Mouse (Mus musculus): ENCODE measurements at regions not wholly inside any gene's neighbourhood (a gene's known extent, or its start where the extent isn't known, plus 50 kb on each side); places are given as distances from the start of the nearest gene placed in this dataset.

GRCm38 (mm10) chr13:5744949-5745348 lies 116.3 kb upstream of the Klf6 start:
- no peak overlapping the region for H3K27ac ChIP-seq
- no peaks in the 10 kb centered on the region for H3K9me3 ChIP-seq (ENCODE audit: low read length)
- no peak overlapping the region for H3K9ac ChIP-seq (replicated peaks; ENCODE audit: low read length)
- H3K4me3 ChIP-seq (ENCODE audit: low read length) = no peak overlapping the region
- no peak overlapping the region for H3K4me2 ChIP-seq (ENCODE audit: low read depth, low read length)
- WGBS = 81% methylated on average over 6 of the region's 6 CpGs
- ATAC-seq = no peak
- H3K4me1 ChIP-seq (ENCODE audit: insufficient read depth, low read length) = no peaks in the 10 kb centered on the region
- H3K27me3 ChIP-seq (ENCODE audit: insufficient read depth, low read length) = no peaks in the 10 kb centered on the region
- no peak for DNase-seq (ENCODE audit: low spot score)
- TF ChIP-seq CTCF (IDR thresholded peaks at IDR 0.05; ENCODE audit: low read depth) = no peak
- H3K36me3 ChIP-seq (ENCODE audit: insufficient read depth, low read length) = no peaks in the 10 kb centered on the region

- Histone ChIP-seq H3K4me2 (ENCODE audit: low read depth, low read length) (no peak overlapping the region), H3K27ac (no peak overlapping the region), H3K9ac (replicated peaks; ENCODE audit: low read length) (no peak overlapping the region), H3K4me1 (ENCODE audit: insufficient read depth, low read length) (no peaks in the 10 kb centered on the region), H3K9me3 (ENCODE audit: low read length) (no peaks in the 10 kb centered on the region), H3K27me3 (ENCODE audit: insufficient read depth, low read length) (no peaks in the 10 kb centered on the region), H3K36me3 (ENCODE audit: insufficient read depth, low read length) (no peaks in the 10 kb centered on the region), H3K4me3 (ENCODE audit: low read length) (no peak overlapping the region)
- 93% methylated on average over 3 of the region's 3 CpGs for WGBS
- no peak for TF ChIP-seq CTCF (IDR thresholded peaks at IDR 0.05; ENCODE audit: low read depth)
- DNase-seq (ENCODE audit: low spot score) (no peak), ATAC-seq (no peak)
Observed at GRCm38 (mm10) chr13:5757176-5757575, 104.1 kb upstream of the Klf6 start.

- no peaks in the 10 kb centered on the region for H3K4me1 ChIP-seq (ENCODE audit: insufficient read depth, low read length)
- DNase-seq (ENCODE audit: low spot score) (no peak), ATAC-seq (no peak)
- no peak overlapping the region for H3K4me3 ChIP-seq (ENCODE audit: low read length)
- H3K9me3 ChIP-seq (ENCODE audit: low read length) = no peaks in the 10 kb centered on the region
- H3K36me3 ChIP-seq (ENCODE audit: insufficient read depth, low read length) = no peaks in the 10 kb centered on the region
- H3K9ac ChIP-seq (replicated peaks; ENCODE audit: low read length) = no peak overlapping the region
- WGBS = 78% methylated on average over 1 of the region's 1 CpGs
- no peaks in the 10 kb centered on the region for H3K27me3 ChIP-seq (ENCODE audit: insufficient read depth, low read length)
- no peak for TF ChIP-seq CTCF (IDR thresholded peaks at IDR 0.05; ENCODE audit: low read depth)
- H3K4me2 ChIP-seq (ENCODE audit: low read depth, low read length) = no peak overlapping the region
- no peak overlapping the region for H3K27ac ChIP-seq
Observed at GRCm38 (mm10) chr13:5757963-5758362, 103.3 kb upstream of the Klf6 start.

GRCm38 (mm10) chr13:5760030-5760429 lies 101.3 kb upstream of the Klf6 start:
- Histone ChIP-seq H3K27ac (no peak overlapping the region), H3K27me3 (ENCODE audit: insufficient read depth, low read length) (no peaks in the 10 kb centered on the region), H3K4me3 (ENCODE audit: low read length) (no peak overlapping the region), H3K4me1 (ENCODE audit: insufficient read depth, low read length) (no peaks in the 10 kb centered on the region), H3K9me3 (ENCODE audit: low read length) (no peaks in the 10 kb centered on the region), H3K9ac (replicated peaks; ENCODE audit: low read length) (no peak overlapping the region), H3K36me3 (ENCODE audit: insufficient read depth, low read length) (no peaks in the 10 kb centered on the region), H3K4me2 (ENCODE audit: low read depth, low read length) (no peak overlapping the region)
- TF ChIP-seq CTCF (IDR thresholded peaks at IDR 0.05; ENCODE audit: low read depth) = no peak
- no peak for ATAC-seq
- no peak for DNase-seq (ENCODE audit: low spot score)

- H3K4me3 ChIP-seq (ENCODE audit: low read length) = no peak overlapping the region
- WGBS = 89% methylated on average over 6 of the region's 6 CpGs
- ATAC-seq = no peak
Observed at GRCm38 (mm10) chr13:5766394-5766793, 94.9 kb upstream of the Klf6 start.

GRCm38 (mm10) chr13:5767202-5767601 lies 94.1 kb upstream of the Klf6 start:
- Histone ChIP-seq H3K4me1 (ENCODE audit: insufficient read depth, low read length) (no peaks in the 10 kb centered on the region), H3K4me3 (ENCODE audit: low read length) (no peak overlapping the region), H3K9me3 (ENCODE audit: low read length) (no peaks in the 10 kb centered on the region), H3K36me3 (ENCODE audit: insufficient read depth, low read length) (no peaks in the 10 kb centered on the region), H3K9ac (replicated peaks; ENCODE audit: low read length) (no peak overlapping the region), H3K27me3 (ENCODE audit: insufficient read depth, low read length) (no peaks in the 10 kb centered on the region), H3K27ac (no peak overlapping the region), H3K4me2 (ENCODE audit: low read depth, low read length) (no peak overlapping the region)
- 97% methylated on average over 1 of the region's 1 CpGs for WGBS
- ATAC-seq (no peak), DNase-seq (ENCODE audit: low spot score) (no peak)
- TF ChIP-seq CTCF (IDR thresholded peaks at IDR 0.05; ENCODE audit: low read depth) = no peak

More at GRCm38 (mm10) chr13:5766394-5766793, 94.9 kb upstream of the Klf6 start:
- DNase-seq (ENCODE audit: low spot score) = no peak
- H3K4me2 ChIP-seq (ENCODE audit: low read depth, low read length) = no peak overlapping the region
- H3K27ac ChIP-seq = no peak overlapping the region
- H3K9ac ChIP-seq (replicated peaks; ENCODE audit: low read length) = no peak overlapping the region
- H3K4me1 ChIP-seq (ENCODE audit: insufficient read depth, low read length) = no peaks in the 10 kb centered on the region
- no peaks in the 10 kb centered on the region for H3K27me3 ChIP-seq (ENCODE audit: insufficient read depth, low read length)
- no peaks in the 10 kb centered on the region for H3K36me3 ChIP-seq (ENCODE audit: insufficient read depth, low read length)
- no peaks in the 10 kb centered on the region for H3K9me3 ChIP-seq (ENCODE audit: low read length)
- no peak for TF ChIP-seq CTCF (IDR thresholded peaks at IDR 0.05; ENCODE audit: low read depth)

GRCm38 (mm10) chr13:5768699-5769098 lies 92.6 kb upstream of the Klf6 start:
- ATAC-seq = no peak
- Histone ChIP-seq H3K27ac (no peak overlapping the region), H3K4me1 (ENCODE audit: insufficient read depth, low read length) (no peaks in the 10 kb centered on the region), H3K4me3 (ENCODE audit: low read length) (no peak overlapping the region), H3K36me3 (ENCODE audit: insufficient read depth, low read length) (no peaks in the 10 kb centered on the region), H3K4me2 (ENCODE audit: low read depth, low read length) (no peak overlapping the region), H3K9ac (replicated peaks; ENCODE audit: low read length) (no peak overlapping the region), H3K9me3 (ENCODE audit: low read length) (no peaks in the 10 kb centered on the region), H3K27me3 (ENCODE audit: insufficient read depth, low read length) (no peaks in the 10 kb centered on the region)
- TF ChIP-seq CTCF (IDR thresholded peaks at IDR 0.05; ENCODE audit: low read depth) = no peak
- no peak for DNase-seq (ENCODE audit: low spot score)
- WGBS = 92% methylated on average over 2 of the region's 2 CpGs

Data from hindbrain, postnatal 0 days (tissue).